Mouse (Mus musculus): ENCODE measurements around the gene Hist3h2a. TPM values are rescaled to one million over a fixed set of nuclear protein-coding genes. Genes with fewer than 3 reads are reported as not detected.

The Hist3h2a gene
- polyA plus RNA-seq, 1 experiment = 2.9 TPM

GRCm38 (mm10) chr11:58961364-58962177, 7.1 kb downstream of the Hist3h2a start:
- no peak for TF ChIP-seq CTCF (IDR thresholded peaks at IDR 0.05; ENCODE audit: low read depth, low read length)
- no peak for TF ChIP-seq EP300 (IDR thresholded peaks at IDR 0.05; ENCODE audit: insufficient read depth, low read depth, low read length)
- TF ChIP-seq POLR2A (IDR thresholded peaks at IDR 0.05; ENCODE audit: insufficient read depth, low read length) = no peak
- Histone ChIP-seq H3K9ac (ENCODE audit: low read depth, poor library complexity, severe bottlenecking) (no peak overlapping the region), H3K9me3 (replicated peaks; ENCODE audit: control insufficient read depth, insufficient read depth, low read length, poor library complexity, severe bottlenecking) (peaks cover 6% of the 10 kb centered on the region), H3K4me1 (ENCODE audit: control insufficient read depth, insufficient read depth, low read length) (no peaks in the 10 kb centered on the region), H3K4me3 (ENCODE audit: low read depth, low read length) (peak overlapping the region; percentile 13), H3K36me3 (ENCODE audit: control insufficient read depth, insufficient read depth, low read length, poor library complexity, severe bottlenecking) (no peaks in the 10 kb centered on the region), H3K27ac (ENCODE audit: insufficient read depth, low read length) (no peak overlapping the region), H3K27me3 (ENCODE audit: control insufficient read depth, insufficient read depth, low read length, poor library complexity, severe bottlenecking) (no peaks in the 10 kb centered on the region)

- H3K4me1 ChIP-seq (ENCODE audit: control insufficient read depth, insufficient read depth, low read length) = no peaks in the 10 kb centered on the region
- H3K27me3 ChIP-seq (ENCODE audit: control insufficient read depth, insufficient read depth, low read length, poor library complexity, severe bottlenecking) = no peaks in the 10 kb centered on the region
- no peak overlapping the region for H3K4me3 ChIP-seq (ENCODE audit: low read depth, low read length)
- TF ChIP-seq POLR2A (IDR thresholded peaks at IDR 0.05; ENCODE audit: insufficient read depth, low read length) (no peak), EP300 (IDR thresholded peaks at IDR 0.05; ENCODE audit: insufficient read depth, low read depth, low read length) (no peak), CTCF (IDR thresholded peaks at IDR 0.05; ENCODE audit: low read depth, low read length) (no peak)
- H3K27ac ChIP-seq (ENCODE audit: insufficient read depth, low read length) = no peak overlapping the region
- H3K9ac ChIP-seq (ENCODE audit: low read depth, poor library complexity, severe bottlenecking) = no peak overlapping the region
- no peaks in the 10 kb centered on the region for H3K36me3 ChIP-seq (ENCODE audit: control insufficient read depth, insufficient read depth, low read length, poor library complexity, severe bottlenecking)
- H3K9me3 ChIP-seq (replicated peaks; ENCODE audit: control insufficient read depth, insufficient read depth, low read length, poor library complexity, severe bottlenecking) = peaks cover 6% of the 10 kb centered on the region
Measured at GRCm38 (mm10) chr11:58963543-58963942, 9.1 kb downstream of the Hist3h2a start.

- Histone ChIP-seq H3K4me1 (ENCODE audit: control insufficient read depth, insufficient read depth, low read length) (no peaks in the 10 kb centered on the region), H3K27ac (ENCODE audit: insufficient read depth, low read length) (no peak overlapping the region), H3K9me3 (replicated peaks; ENCODE audit: control insufficient read depth, insufficient read depth, low read length, poor library complexity, severe bottlenecking) (peaks cover 6% of the 10 kb centered on the region), H3K9ac (ENCODE audit: low read depth, poor library complexity, severe bottlenecking) (no peak overlapping the region), H3K36me3 (ENCODE audit: control insufficient read depth, insufficient read depth, low read length, poor library complexity, severe bottlenecking) (no peaks in the 10 kb centered on the region), H3K27me3 (ENCODE audit: control insufficient read depth, insufficient read depth, low read length, poor library complexity, severe bottlenecking) (no peaks in the 10 kb centered on the region), H3K4me3 (ENCODE audit: low read depth, low read length) (no peak overlapping the region)
- no peak for TF ChIP-seq POLR2A (IDR thresholded peaks at IDR 0.05; ENCODE audit: insufficient read depth, low read length)
- no peak for TF ChIP-seq EP300 (IDR thresholded peaks at IDR 0.05; ENCODE audit: insufficient read depth, low read depth, low read length)
- TF ChIP-seq CTCF (IDR thresholded peaks at IDR 0.05; ENCODE audit: low read depth, low read length) = no peak
Measured at GRCm38 (mm10) chr11:58964216-58964615, 9.7 kb downstream of the Hist3h2a start.

GRCm38 (mm10) chr11:58965001-58965760, 10.7 kb downstream of the Hist3h2a start:
- Histone ChIP-seq H3K9me3 (replicated peaks; ENCODE audit: control insufficient read depth, insufficient read depth, low read length, poor library complexity, severe bottlenecking) (peaks cover 6% of the 10 kb centered on the region), H3K36me3 (ENCODE audit: control insufficient read depth, insufficient read depth, low read length, poor library complexity, severe bottlenecking) (no peaks in the 10 kb centered on the region), H3K4me1 (ENCODE audit: control insufficient read depth, insufficient read depth, low read length) (no peaks in the 10 kb centered on the region), H3K4me3 (ENCODE audit: low read depth, low read length) (no peak overlapping the region), H3K27me3 (ENCODE audit: control insufficient read depth, insufficient read depth, low read length, poor library complexity, severe bottlenecking) (no peaks in the 10 kb centered on the region), H3K9ac (ENCODE audit: low read depth, poor library complexity, severe bottlenecking) (no peak overlapping the region), H3K27ac (ENCODE audit: insufficient read depth, low read length) (no peak overlapping the region)
- TF ChIP-seq POLR2A (IDR thresholded peaks at IDR 0.05; ENCODE audit: insufficient read depth, low read length) (no peak), CTCF (IDR thresholded peaks at IDR 0.05; ENCODE audit: low read depth, low read length) (no peak)

- Histone ChIP-seq H3K27ac (ENCODE audit: insufficient read depth, low read length) (no peak overlapping the region), H3K9me3 (replicated peaks; ENCODE audit: control insufficient read depth, insufficient read depth, low read length, poor library complexity, severe bottlenecking) (no peaks in the 10 kb centered on the region), H3K36me3 (ENCODE audit: control insufficient read depth, insufficient read depth, low read length, poor library complexity, severe bottlenecking) (no peaks in the 10 kb centered on the region), H3K4me3 (ENCODE audit: low read depth, low read length) (no peak overlapping the region), H3K4me1 (ENCODE audit: control insufficient read depth, insufficient read depth, low read length) (no peaks in the 10 kb centered on the region), H3K27me3 (ENCODE audit: control insufficient read depth, insufficient read depth, low read length, poor library complexity, severe bottlenecking) (no peaks in the 10 kb centered on the region), H3K9ac (ENCODE audit: low read depth, poor library complexity, severe bottlenecking) (no peak overlapping the region)
- TF ChIP-seq CTCF (IDR thresholded peaks at IDR 0.05; ENCODE audit: low read depth, low read length) (peak; percentile 12), POLR2A (IDR thresholded peaks at IDR 0.05; ENCODE audit: insufficient read depth, low read length) (no peak)
Measured at GRCm38 (mm10) chr11:58967346-58967745, 12.9 kb downstream of the Hist3h2a start.

- H3K36me3 ChIP-seq (ENCODE audit: control insufficient read depth, insufficient read depth, low read length, poor library complexity, severe bottlenecking) = no peaks in the 10 kb centered on the region
- no peak overlapping the region for H3K9ac ChIP-seq (ENCODE audit: low read depth, poor library complexity, severe bottlenecking)
- H3K4me1 ChIP-seq (ENCODE audit: control insufficient read depth, insufficient read depth, low read length) = no peaks in the 10 kb centered on the region
- H3K27me3 ChIP-seq (ENCODE audit: control insufficient read depth, insufficient read depth, low read length, poor library complexity, severe bottlenecking) = no peaks in the 10 kb centered on the region
- H3K9me3 ChIP-seq (replicated peaks; ENCODE audit: control insufficient read depth, insufficient read depth, low read length, poor library complexity, severe bottlenecking) = no peaks in the 10 kb centered on the region
- TF ChIP-seq EP300 (IDR thresholded peaks at IDR 0.05; ENCODE audit: insufficient read depth, low read depth, low read length) (no peak), CTCF (IDR thresholded peaks at IDR 0.05; ENCODE audit: low read depth, low read length) (no peak), POLR2A (IDR thresholded peaks at IDR 0.05; ENCODE audit: insufficient read depth, low read length) (no peak)
- no peak overlapping the region for H3K27ac ChIP-seq (ENCODE audit: insufficient read depth, low read length)
- no peak overlapping the region for H3K4me3 ChIP-seq (ENCODE audit: low read depth, low read length)
Measured at GRCm38 (mm10) chr11:58968551-58968950, 14.1 kb downstream of the Hist3h2a start.

All from ES-Bruce4 (cell line).